Mouse (Mus musculus) heart, adult 2 months (tissue): ENCODE measurements around the gene Dtx1.

Source experiments
- CTCF ChIP-seq: fragments of 200-600 bp; IDR thresholded peaks from 2 replicates; pipeline ENCODE4 v1.8.1; 2022; ENCODE audit warnings: antibody characterized with exemption, mild to moderate bottlenecking, moderate library complexity
- POLR2A ChIP-seq: fragments of 200-500 bp; IDR thresholded peaks from 2 replicates; pipeline ENCODE4 v1.6.1; 2011; ENCODE audit warnings: mild to moderate bottlenecking, low read depth, low read length, control low read depth; ENCODE audit not compliant: insufficient read depth

- TF ChIP-seq CTCF (peak; percentile 64), POLR2A (no peak)
These were observed 31.8 kb downstream of the Dtx1 start for GRCm38 (mm10) chr5:120679676-120680555.
